Mouse (Mus musculus) heart, adult 11 months (tissue): Measurements from ENCODE around the gene Rasd1.
"Not testable (repeated sequence)": the region's sequence is repeated elsewhere in the genome, so short reads cannot be mapped to it uniquely, and the experiment has no call there.

Experiments
- DNase-seq: peaks from one replicate; pipeline ENCODE4 v3.0.0; 2022

Gene Rasd1

DNA sequence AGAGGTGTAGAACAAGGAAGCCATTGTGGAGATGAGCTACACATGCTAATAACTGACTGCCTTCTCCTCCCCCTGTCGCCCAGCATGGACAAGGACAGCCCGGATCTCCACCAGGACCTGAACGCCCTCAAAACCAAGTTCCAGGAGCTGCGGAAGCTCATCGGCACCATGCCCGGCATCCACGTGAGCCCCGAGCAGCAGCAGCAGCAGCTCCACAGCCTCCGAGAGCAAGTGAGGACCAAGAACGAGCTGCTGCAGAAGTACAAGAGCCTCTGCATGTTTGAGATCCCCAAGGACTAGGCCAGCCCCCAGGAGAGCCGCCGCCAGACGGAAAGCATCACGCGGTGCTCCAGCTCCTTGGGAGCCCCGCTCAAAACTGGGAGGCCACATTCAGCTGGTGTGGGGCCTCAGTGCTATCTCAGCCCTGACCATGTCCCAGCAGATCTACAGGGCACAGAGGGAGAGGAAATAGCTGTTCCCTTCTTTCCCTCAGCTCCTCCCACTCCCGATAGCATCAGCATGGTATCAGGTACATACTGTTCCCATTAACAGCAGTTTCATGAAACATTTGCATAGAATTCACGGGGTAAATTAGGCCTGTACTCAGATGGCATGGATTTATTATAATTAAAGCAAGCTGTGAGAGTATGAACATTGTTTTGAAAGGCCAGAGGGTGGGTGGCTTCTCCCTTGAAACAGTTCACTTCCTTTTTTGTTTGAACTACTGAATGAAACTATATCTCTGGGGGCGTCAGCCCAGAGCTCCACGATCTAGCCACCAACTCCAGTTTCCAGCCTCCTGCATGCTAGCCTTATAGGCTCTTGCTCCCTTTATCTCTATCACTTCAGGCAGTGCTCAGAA lies 4.0 kb downstream of the Rasd1 start:
- DNase-seq, result peak; percentile 94

DNA sequence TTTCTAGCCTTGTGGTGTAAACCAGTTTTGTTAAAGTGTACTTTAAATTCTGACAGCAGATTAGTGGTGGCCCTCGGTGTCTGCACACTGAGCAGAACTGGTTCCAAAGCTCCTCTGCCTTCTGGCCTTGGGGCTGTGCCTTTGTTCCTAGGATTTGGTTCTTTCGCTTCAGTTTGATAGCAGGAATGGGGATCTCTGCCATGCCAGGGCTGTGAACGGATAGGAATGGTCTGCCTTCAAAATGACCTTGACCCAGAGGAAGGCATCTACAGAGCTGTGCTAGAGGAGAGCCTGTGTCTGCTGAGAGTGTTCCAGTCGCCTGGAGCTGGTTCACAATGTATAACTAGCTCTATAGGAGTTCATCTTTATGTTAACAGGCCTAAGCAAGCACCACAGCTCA lies 5.3 kb downstream of the Rasd1 start:
- DNase-seq, result no peak

DNA sequence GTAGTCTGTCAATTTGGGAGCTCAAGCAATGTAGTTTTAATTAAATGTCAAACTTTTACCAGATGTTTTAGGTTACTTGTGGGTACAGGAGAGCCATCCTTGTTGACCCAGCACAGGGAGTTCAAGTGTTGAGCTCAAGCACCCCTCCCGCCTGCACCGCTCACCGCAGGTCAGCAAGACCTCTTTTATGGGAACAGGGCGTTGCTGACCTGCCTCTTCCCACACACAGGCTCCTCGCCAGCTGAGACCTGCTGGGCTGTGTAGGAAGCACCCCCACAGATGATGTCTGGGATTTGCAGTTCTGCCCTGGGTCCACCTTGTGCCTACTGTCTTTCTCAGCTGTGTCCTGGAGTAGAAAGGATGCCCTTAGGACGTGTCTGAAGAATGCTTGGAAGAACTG lies 8.0 kb downstream of the Rasd1 start:
- DNase-seq, result no peak

DNA sequence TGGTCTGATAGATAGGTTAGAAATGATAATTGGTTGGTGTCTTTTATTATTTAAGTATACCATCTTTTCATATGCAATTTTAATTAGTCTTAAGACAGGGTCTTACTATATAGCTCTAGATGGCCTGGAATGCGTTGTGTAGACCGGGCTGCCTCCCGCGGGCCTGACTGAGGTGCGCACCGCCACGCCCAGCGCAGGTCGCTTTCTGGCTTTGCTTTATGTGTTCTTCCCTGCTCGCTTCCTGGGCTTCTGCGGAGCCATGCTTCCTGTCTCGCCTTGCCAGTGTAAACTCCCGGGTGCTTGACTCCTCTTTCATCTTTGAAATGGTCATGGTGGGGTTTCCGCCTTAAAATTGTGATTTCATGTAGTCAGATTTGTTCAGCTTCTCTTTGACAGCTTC lies 11.9 kb downstream of the Rasd1 start:
- DNase-seq, result no peak

DNA sequence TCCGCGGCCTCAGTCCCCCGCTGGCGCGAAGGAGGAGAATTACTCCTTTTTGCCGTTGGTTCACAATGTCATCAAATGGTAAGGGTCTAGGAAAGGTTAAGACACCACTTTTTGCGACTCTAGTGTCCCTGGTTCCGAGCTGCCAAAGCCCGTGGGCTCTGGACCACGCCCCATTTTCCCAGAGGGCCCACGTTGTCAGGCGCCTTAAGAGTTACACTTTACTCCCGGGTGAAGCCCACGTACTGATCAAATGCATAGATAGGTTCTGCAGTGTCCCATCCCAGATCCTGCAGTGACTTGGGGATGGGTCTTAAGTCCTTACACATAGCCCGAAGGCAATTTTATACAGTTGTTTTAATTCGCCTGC lies 16.4 kb downstream of the Rasd1 start:
- no peak for DNase-seq

DNA sequence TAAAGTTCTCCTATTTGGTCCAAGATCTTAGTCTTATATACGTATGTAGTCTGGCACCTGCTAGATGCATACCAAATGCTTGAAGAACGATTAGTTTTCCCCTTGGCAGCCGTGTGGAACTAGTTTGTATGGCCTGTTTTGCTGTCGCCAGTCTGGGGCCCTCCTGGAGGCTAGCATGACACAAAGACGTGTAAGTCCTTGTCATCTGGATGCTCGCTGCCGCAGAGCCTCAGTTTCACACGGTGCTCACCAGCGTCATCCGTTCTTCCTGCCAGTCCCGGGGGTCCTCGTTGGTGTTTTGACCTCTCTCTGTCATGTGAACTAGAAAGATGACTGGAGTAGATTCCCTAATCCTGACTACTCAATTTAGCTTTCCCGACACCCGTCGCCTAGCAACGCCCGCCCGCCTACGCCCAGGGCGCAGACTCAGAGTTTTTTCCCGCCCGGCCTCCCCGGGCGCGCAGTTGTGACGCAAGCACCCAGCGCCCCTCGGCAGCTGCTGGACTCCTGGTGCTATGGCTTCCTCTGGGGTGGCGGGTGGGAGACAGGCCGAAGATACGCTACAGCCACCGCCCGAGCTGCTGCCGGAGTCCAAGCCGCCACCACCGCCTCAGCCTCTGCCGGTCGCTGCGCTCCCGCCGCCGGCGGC lies 16.9 kb downstream of the Rasd1 start, which contains the start of gene Med9:
Gene Med9 (plus strand): TSS at position 455 of the 649 bp plus-strand sequence.
- peak; percentile 99 for DNase-seq

DNA sequence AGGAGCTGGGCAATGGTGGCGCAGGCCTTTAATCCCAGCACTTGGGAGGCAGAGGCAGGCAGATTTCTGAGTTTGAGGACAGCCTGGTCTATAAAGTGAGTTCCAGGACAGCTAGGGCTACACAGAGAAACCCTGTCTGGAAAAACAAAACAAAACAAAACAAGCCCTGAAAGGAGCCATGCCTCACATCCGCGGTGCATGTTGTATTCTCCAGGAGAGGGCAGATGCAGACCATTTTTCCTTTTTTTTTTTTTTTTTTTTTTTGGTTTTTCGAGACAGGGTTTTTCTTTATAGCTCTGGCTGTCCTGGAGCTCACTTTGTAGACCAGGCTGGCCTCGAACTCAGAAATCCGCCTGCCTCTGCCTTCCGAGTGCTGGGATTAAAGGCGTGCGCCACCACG lies 19.9 kb downstream of the Rasd1 start:
- DNase-seq, result not testable (repeated sequence)

DNA sequence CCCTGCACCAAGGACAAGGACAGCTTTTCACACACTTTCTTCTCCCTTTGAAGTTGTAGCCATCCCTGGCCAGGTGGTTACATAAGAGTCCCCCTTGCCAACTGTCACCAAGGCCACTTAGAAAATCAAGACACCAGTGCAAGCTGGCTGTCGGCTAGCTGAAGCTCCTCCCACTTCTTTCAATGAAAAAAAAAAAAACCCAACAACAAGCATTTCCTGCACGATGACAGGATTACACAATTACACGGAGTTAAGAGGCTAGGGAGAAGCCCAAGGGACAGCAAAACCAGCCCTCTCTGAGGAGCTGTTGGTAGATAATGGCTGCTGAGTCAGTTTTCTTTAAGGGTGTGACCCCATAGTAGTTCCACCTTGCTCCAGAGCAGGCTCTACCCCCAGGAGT lies 23.4 kb downstream of the Rasd1 start:
- no peak for DNase-seq

DNA sequence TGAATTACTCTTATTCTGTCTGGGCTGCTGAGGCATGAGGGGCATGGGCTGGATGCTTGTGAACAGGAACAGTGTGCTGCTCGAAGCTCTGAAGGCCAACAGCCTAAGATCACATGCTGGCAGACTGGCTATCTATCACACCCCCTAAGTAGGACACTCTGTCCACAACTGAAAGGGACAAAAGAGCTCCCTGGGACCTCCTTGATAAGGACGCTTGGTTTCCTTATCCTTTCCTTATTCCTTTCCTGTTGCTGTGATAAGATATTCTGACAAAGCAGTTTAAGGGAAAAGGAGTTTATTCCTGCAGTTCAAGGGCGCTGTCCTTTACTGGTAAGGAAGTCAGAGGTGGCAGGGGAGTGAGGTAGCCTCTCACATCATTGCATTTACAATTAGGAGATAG lies 24.1 kb downstream of the Rasd1 start:
- DNase-seq, result no peak

DNA sequence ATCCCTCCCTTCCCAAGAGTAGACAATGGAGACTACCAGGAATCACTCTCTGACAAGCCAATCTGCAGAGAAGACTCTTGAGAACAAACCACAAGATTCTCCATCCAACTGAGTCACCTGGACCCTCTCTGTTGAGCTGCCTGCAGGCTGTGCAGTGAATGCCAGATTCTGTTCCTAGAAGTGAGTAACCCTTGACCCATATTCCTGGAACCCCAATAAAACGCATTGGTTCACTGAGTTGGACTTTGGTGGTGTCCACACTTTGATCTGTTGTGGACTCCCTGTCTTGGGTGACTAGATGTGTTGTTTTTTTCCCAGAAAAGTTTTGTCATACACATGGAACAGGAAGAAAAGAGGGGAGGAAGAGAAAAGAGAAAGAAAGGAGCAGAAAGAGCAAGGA lies 24.9 kb downstream of the Rasd1 start:
- no peak for DNase-seq

DNA sequence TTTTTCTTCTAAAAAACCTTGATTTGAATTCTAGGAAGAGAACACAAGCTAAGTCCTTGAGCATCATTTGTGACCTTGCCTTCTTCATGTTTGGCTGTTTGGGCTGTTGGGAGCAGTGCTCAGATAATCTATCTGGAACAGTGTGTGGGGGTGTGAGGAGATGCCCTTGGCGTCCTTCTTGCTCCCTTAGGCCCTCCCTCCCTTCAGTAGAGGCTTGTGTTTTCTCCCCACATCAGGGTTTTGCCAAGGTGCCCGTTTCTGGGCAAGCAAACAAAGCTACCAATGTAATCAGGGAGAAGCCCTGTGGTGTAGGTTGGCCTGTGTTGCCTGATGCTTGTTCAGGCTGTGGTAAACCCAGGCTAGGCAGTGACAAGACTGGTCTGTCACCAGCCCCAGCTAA lies 27.1 kb downstream of the Rasd1 start:
- DNase-seq, result no peak

DNA sequence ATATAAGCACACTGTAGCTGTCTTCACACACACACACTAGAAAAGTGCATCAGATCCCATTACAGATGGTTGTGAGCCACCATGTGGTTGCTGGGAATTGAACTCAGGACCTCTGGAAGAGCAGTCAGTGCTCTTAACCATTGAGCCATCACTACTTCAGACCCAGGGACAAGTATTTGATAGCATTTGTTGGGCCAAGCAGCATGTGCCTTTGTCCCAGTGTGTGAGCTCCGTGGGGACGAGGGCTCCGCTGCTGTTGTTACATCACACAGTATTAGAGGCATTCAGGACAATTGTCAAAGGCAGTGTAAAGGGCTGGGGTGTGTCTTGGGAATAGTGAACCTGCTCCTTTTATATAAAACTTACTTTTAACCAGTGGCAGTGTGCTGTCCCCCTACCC lies 27.7 kb downstream of the Rasd1 start:
- DNase-seq, result no peak

DNA sequence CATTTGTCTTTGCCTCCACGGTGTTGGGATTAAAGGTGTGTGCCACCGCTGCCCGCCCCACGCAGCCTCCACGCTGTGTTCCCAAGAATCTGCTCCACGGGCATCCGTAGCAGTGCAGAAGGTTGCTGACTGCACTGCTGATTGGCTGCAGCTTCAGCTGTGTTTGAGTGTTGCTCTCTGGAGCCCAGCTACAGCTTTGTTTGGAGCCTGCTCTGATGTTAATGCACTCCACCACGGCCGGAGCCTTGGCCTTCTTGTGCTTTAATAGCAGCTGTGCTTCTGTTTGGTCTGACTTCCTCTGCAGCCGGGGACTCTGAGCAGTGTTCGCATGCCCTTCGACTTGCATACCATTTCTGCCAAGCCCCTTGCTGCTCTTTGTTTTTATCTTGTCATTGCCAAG lies 30.8 kb downstream of the Rasd1 start:
- no peak for DNase-seq

DNA sequence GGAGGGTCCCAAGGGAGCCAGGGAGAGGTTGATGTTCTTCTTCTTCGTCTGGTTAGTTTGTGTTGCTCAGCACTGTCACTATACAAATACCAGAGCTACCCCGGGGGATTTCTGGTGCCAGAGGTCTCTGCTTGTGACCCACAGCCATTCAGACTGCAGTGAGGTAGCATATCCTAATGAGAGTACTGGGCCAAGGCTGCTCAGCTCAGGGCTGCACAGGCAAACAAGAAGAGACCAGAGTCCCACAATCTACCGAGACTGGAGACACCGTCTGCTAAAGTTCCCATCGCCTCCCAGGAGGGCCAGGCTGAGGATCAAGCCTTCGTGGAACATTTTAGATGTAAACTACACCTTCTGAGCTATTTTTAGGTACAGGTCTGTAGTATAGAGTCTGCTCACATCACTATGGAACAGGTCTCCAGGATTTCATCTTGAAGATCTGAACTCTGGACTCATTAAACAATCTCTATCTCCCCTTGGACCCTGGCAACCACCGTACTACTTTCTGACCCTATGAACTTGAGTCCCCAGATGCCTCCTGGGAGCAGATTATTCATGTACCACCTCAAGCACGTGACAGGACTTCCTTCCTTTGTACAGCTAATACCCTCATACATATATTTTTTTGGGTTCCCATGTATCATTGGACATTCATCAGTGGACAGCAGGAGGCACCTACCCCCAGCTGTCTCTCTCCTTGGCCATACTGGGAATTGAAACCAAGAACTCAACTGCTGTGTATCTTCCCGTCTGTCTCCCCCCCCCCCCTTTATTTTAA lies 32.0 kb downstream of the Rasd1 start:
- DNase-seq, result no peak

DNA sequence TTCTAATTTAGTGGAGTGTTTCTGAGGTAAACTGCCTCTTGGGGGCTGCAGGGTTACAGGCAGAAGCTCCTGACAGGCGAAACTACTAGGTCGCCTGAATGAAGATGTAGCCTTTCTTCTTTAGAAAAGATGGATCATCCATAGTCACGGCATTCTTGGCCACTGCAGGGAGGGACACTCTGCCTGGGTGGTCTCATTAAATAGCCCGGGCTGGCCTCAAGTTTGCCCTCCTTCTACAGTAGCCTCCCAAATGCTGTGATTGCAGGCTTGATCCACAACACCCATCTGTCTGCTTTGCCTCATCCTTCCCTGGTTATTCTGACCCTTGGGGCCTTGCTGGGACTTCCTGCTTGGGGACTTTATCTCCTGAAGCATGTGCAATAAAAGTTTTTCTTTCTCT lies 34.7 kb downstream of the Rasd1 start:
- no peak for DNase-seq

DNA sequence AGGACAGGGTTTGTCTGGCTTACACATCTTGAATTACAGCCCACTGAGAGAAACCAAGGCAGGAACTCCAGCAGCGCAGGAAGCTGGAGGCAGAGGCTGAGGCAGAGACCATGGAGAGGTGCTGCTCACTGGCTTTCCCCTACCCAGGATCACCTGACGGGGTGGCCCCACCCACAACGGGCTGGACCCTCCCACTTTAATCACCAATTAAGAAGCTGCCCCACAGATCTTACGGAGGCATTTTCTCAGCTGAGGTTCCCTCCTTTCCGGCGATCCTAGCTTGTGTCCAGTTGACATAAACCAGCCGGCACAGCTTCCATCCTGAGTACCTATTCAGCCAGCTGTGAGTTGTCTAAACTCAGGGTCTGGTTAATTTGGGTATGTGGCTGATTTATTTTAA lies 43.5 kb downstream of the Rasd1 start:
- DNase-seq, result peak; percentile 91

DNA sequence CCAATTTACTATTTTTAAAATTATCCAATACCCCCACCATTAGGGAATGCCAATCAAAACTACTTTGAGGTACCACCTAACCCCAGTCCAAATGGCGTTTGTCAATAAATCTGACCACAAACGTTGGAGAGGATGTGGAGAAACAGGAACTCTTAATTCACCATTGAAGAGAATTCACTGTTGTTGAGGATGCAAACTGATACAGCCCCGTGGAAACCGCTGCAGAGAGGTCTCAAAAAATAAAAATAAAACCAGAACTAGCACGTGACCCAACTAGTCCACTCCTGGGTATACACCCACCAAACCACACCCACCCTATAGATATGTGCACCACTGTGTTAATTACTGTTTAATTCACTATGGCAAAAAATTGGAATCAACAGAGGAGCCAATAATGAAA lies 44.4 kb downstream of the Rasd1 start:
- no peak for DNase-seq

DNA sequence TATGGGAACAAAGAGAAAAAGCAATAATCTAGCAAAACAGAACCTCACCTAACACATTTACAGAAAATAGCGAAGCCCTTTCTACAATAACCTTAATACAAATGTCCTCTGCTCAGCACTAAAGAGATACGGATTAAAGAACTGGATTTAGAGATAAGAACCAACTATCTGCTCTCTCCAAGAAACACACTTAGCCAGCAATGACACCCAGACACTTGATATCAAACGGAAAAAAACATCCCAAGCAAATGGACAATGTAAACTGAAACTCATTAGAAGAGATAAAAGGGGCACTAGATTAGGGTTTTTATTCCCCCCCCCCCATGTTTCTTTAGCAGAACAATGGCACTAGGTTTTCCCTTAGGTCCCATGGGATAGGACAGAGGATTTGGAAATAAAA lies 45.3 kb downstream of the Rasd1 start:
- DNase-seq, result no peak

DNA sequence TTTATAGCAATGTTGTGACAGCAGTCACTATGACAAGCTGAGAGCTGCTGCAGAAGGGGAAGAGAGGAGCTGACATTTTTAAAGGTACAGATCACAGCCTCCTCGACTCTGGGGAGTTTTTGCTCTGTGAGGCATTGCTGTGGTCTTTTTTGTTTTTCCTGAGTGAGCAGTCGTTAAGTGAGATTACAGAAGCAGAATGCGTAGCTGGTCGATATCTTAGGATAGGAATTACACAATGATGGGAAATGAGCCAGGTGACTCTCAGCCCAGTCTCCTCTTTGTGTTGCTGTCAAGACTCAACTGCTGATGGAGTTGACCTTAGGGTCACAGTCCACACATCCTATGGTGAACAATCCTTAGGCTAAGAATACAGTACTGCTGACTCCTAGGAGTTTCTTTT lies 46.7 kb downstream of the Rasd1 start:
- peak; percentile 96 for DNase-seq

DNA sequence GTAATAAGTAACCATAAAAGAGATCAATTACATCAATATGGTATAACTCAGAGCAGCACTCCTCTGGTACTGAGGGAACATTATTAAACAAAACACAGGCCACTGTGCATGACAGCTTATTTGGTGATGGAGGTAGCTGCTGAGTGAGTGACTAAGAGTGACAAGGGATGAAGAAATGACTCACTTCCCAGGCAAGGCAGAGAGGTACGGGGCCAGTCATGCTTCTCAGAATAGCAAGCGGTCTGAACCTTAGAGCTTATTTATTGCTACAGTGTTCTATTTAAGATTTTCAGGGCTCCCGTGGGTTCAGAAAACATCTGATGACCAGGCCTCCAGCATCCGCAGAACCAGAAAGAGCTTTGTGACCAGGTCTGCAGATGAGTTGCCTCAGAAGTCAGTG lies 51.0 kb downstream of the Rasd1 start:
- no peak for DNase-seq
